Mouse (Mus musculus) CH12.LX (cell line): ENCODE measurements around the gene Cdkl3. TPM values are rescaled to one million over a fixed set of nuclear protein-coding genes. Genes with fewer than 3 reads are reported as not detected.
"Not testable (repeated sequence)": the region's sequence is repeated elsewhere in the genome, so short reads cannot be mapped to it uniquely, and the experiment has no call there.

Experiments
- DNase-seq: peaks from one replicate; pipeline ENCODE4 v3.0.0-alpha.2; 2013; ENCODE audit errors: extremely low read depth
- H3K27ac ChIP-seq: 2 replicates; pipeline ENCODE4 v1.5.1; 2012; ENCODE audit warnings: low read depth, mild to moderate bottlenecking, control low read depth, moderate library complexity; ENCODE audit not compliant: insufficient read depth
- H3K27me3 ChIP-seq: replicated peaks from 2 replicates; pipeline ENCODE3; 2012; ENCODE audit warnings: inconsistent platforms
- H3K36me3 ChIP-seq, 2 experiments: replicated peaks in 1 of 2; 2 replicates each; pipeline versions ENCODE3 to v1.6.1; 2012; ENCODE audit warnings: inconsistent platforms in 1 of 2, low read length in 1 of 2, mild to moderate bottlenecking in 1 of 2, mixed read lengths in 1 of 2, moderate library complexity in 1 of 2; ENCODE audit not compliant: control insufficient read depth in 1 of 2, insufficient read depth in 1 of 2
- H3K4me1 ChIP-seq, 2 experiments: 2 replicates each; pipeline ENCODE4 v1.6.1; 2012; ENCODE audit warnings: inconsistent platforms in 1 of 2, moderate library complexity in 1 of 2; ENCODE audit not compliant: insufficient read depth in 2 of 2, control insufficient read depth in 1 of 2
- H3K4me2 ChIP-seq: 2 replicates; pipeline ENCODE4 v1.6.1; 2012; ENCODE audit warnings: low read depth, mild to moderate bottlenecking, control low read depth; ENCODE audit not compliant: poor library complexity, insufficient read depth, severe bottlenecking
- H3K4me3 ChIP-seq, 3 experiments: fragments of 150-350 bp in 1 of 3; sonication (generic) in 1 of 3; replicated peaks in 1 of 3; 2 replicates each; pipeline versions ENCODE3 to v1.5.1; 2011 to 2012; ENCODE audit warnings: low read depth in 2 of 3, low read length in 2 of 3, mild to moderate bottlenecking in 2 of 3, moderate library complexity in 2 of 3, control low read depth in 1 of 3, improper control_type of control experiment in 1 of 3, inconsistent platforms in 1 of 3, mixed read lengths in 1 of 3; ENCODE audit not compliant: poor library complexity in 1 of 3
- H3K79me2 ChIP-seq: replicated peaks from 2 replicates; pipeline ENCODE4 v1.6.1; 2012; ENCODE audit warnings: mild to moderate bottlenecking, moderate library complexity; ENCODE audit not compliant: control insufficient read depth, poor library complexity, insufficient read depth, severe bottlenecking; ENCODE audit errors: extremely low read depth
- H3K9ac ChIP-seq: 2 replicates; pipeline ENCODE4 v1.6.1; 2012; ENCODE audit warnings: low read depth, mild to moderate bottlenecking, control low read depth, moderate library complexity; ENCODE audit not compliant: insufficient read depth
- H3K9me3 ChIP-seq: replicated peaks from 2 replicates; pipeline ENCODE3; 2012; ENCODE audit warnings: low read length, inconsistent platforms, mixed read lengths
- CHD1 ChIP-seq: IDR thresholded peaks from 2 replicates; pipeline ENCODE4 v1.6.1; 2012; ENCODE audit warnings: low read depth, low read length, improper control_type of control experiment, inconsistent platforms
- CHD2 ChIP-seq: IDR thresholded peaks from 2 replicates; pipeline ENCODE4 v1.6.1; 2011; ENCODE audit warnings: low read length, improper control_type of control experiment
- CTCF ChIP-seq, 2 experiments: IDR thresholded peaks in 1 of 2; conservative IDR thresholded peaks in 1 of 2; 2 replicates each; pipeline ENCODE4 v1.5.1; 2011 to 2012; ENCODE audit warnings: low read depth in 2 of 2, low read length in 2 of 2, improper control_type of control experiment in 1 of 2, inconsistent platforms in 1 of 2, mild to moderate bottlenecking in 1 of 2, moderate library complexity in 1 of 2
- EP300 ChIP-seq: IDR thresholded peaks from 2 replicates; pipeline ENCODE4 v1.6.1; 2011; ENCODE audit warnings: low read length, improper control_type of control experiment
- ETS1 ChIP-seq: conservative IDR thresholded peaks from 2 replicates; pipeline ENCODE4 v1.6.1; 2012; ENCODE audit warnings: low read depth, mild to moderate bottlenecking, inconsistent platforms, low read length, improper control_type of control experiment, moderate library complexity
- GABPA ChIP-seq: IDR thresholded peaks from 2 replicates; pipeline ENCODE4 v1.6.1; 2012; ENCODE audit warnings: low read depth, low read length, improper control_type of control experiment, inconsistent platforms; ENCODE audit not compliant: insufficient replicate concordance
- PAX5 ChIP-seq: IDR thresholded peaks from 2 replicates; pipeline ENCODE4 v1.6.1; 2012; ENCODE audit warnings: low read length, inconsistent platforms, mixed read lengths
- POLR2AphosphoS2 ChIP-seq: IDR thresholded peaks from 2 replicates; pipeline ENCODE4 v1.6.1; 2011; ENCODE audit warnings: low read depth, low read length, improper control_type of control experiment
- RAD21 ChIP-seq: IDR thresholded peaks from 2 replicates; pipeline ENCODE4 v1.6.1; 2011; ENCODE audit warnings: low read depth, mild to moderate bottlenecking, low read length, improper control_type of control experiment, moderate library complexity
- RCOR1 ChIP-seq: conservative IDR thresholded peaks from 2 replicates; pipeline ENCODE4 v1.6.1; 2012; ENCODE audit warnings: low read depth, mild to moderate bottlenecking, inconsistent platforms, low read length, improper control_type of control experiment
- SIN3A ChIP-seq: IDR thresholded peaks from 2 replicates; pipeline ENCODE4 v1.6.1; 2012; ENCODE audit warnings: low read length, improper control_type of control experiment, inconsistent platforms
- USF1 ChIP-seq: IDR thresholded peaks from 2 replicates; pipeline ENCODE4 v1.6.1; 2014; ENCODE audit warnings: low read depth, mild to moderate bottlenecking, inconsistent platforms, low read length, improper control_type of control experiment
- ZC3H11A ChIP-seq: IDR thresholded peaks from 2 replicates; pipeline ENCODE4 v1.6.1; 2012; ENCODE audit warnings: low read depth, mild to moderate bottlenecking, inconsistent platforms, low read length, improper control_type of control experiment
- ZNF384 ChIP-seq: IDR thresholded peaks from 2 replicates; pipeline ENCODE4 v1.6.1; 2012; ENCODE audit warnings: low read depth, low read length, improper control_type of control experiment, inconsistent platforms
- dilution Hi-C: fragments of 300-500 bp; cut with MboI; formaldehyde crosslinking; loops from 2 replicates; pipeline ENCODE4 v1.14.3; 2020; ENCODE audit warnings: low sequenced_read_pairs; ENCODE audit not compliant: extremely low pct_unique_long_range_greater_than_20kb, extremely low pct_ligation_motif_present
- in situ Hi-C: fragments of 300-500 bp; cut with MboI; formaldehyde crosslinking; loops from 3 replicates; pipeline ENCODE4 v1.14.3; 2019; ENCODE audit warnings: low sequenced_read_pairs, low pct_ligation_motif_present, low pct_unique_long_range_greater_than_20kb, mixed read lengths
- polyA plus RNA-seq: library from polyadenylated mRNA; unstranded; fragments of >175 nt; gene quantifications from 2 replicates; pipeline ENCODE4 v1.2.1, GENCODE M21; 2012; ENCODE audit warnings: low read depth; ENCODE audit not compliant: insufficient read length
- total RNA-seq, 2 experiments: library from RNA; depleted of rRNA; stranded (reverse); fragments of 300-350 nt in 1 of 2; fragments of >200 nt in 1 of 2; gene quantifications; 2 replicates each; pipeline ENCODE4 v1.2.3; 2012 to 2014

Gene Cdkl3
- total and polyA plus RNA-seq, 3 experiments, result 4.4 to 9.7 (median 8.0) TPM

GRCm38 (mm10) chr11:52117156-52117555, 113.1 kb downstream of the Cdkl3 start:
- peaks cover 81 to 97% of the 10 kb centered on the region in 2 experiments for H3K36me3 ChIP-seq
- no peak overlapping the region for H3K27ac ChIP-seq
- dilution Hi-C loops, result no loop called here
- DNase-seq, result no peak
- H3K4me3 ChIP-seq, result no peak overlapping the region
- H3K27me3 ChIP-seq, result no peaks in the 10 kb centered on the region
- TF ChIP-seq EP300 (no peak), PAX5 (no peak), ZNF384 (no peak), POLR2AphosphoS2 (no peak), RCOR1 (no peak), ETS1 (no peak), SIN3A (no peak)
- TF ChIP-seq, all 38 proteins: peak for 0
- Histone ChIP-seq H3K4me2 (no peak overlapping the region), H3K9ac (no peak overlapping the region), H3K9me3 (peaks cover 18% of the 10 kb centered on the region), H3K4me1 (no peaks in the 10 kb centered on the region), H3K79me2 (peaks cover 59% of the 10 kb centered on the region)
- in situ Hi-C loops, result no loop called here

- not testable (repeated sequence) for H3K4me3 ChIP-seq, H3K9ac ChIP-seq, H3K27ac ChIP-seq, H3K27me3 ChIP-seq, H3K4me2 ChIP-seq
- H3K79me2 ChIP-seq, result peaks cover 31% of the 10 kb centered on the region
- TF ChIP-seq CTCF (conservative IDR thresholded peaks at IDR 0.05 in 1 of 2, IDR thresholded peaks at IDR 0.05 in 1 of 2; ENCODE audit: low read depth in 2 of 2, low read length in 2 of 2) (peak; percentile 37 to 45; a peak in 2 of 4 replicates), RAD21 (peak; percentile 1; the same call in 1 of the 2 replicates)
- TF ChIP-seq, all 38 proteins: peak for 2; not testable (repeated sequence) for 36
- peaks cover 18% of the 10 kb centered on the region for H3K9me3 ChIP-seq
- dilution Hi-C loops, in situ Hi-C loops, H3K4me1 ChIP-seq, DNase-seq: not testable (repeated sequence)
- peaks cover 87 to 97% of the 10 kb centered on the region in 2 experiments for H3K36me3 ChIP-seq
Observed at GRCm38 (mm10) chr11:52120415-52120814, 116.4 kb downstream of the Cdkl3 start.

- Histone ChIP-seq H3K27ac (no peak overlapping the region), H3K36me3 (peaks cover 82 to 94% of the 10 kb centered on the region in 2 experiments), H3K4me3 (no peak overlapping the region)
- TF ChIP-seq USF1, result no peak
- no peak for TF ChIP-seq GABPA
- TF ChIP-seq ZC3H11A, result no peak
- no peak for TF ChIP-seq CHD2
- no peak for TF ChIP-seq CHD1
- TF ChIP-seq, all 38 proteins: peak for 0
- H3K9ac ChIP-seq, result no peak overlapping the region
- in situ Hi-C loops (no loop called here), dilution Hi-C loops (no loop called here)
- no peak for DNase-seq
- peaks cover 19% of the 10 kb centered on the region for H3K79me2 ChIP-seq
- H3K9me3 ChIP-seq, result peaks cover 18% of the 10 kb centered on the region
- H3K4me2 ChIP-seq, result no peak overlapping the region
- no peaks in the 10 kb centered on the region for H3K27me3 ChIP-seq
- H3K4me1 ChIP-seq, result no peaks in the 10 kb centered on the region
Observed at GRCm38 (mm10) chr11:52122045-52122444, 118.0 kb downstream of the Cdkl3 start.
